Mouse (Mus musculus) forebrain, embryonic 14.5 days (tissue): ENCODE measurements at regions not wholly inside any gene's neighbourhood (a gene's known extent, or its start where the extent isn't known, plus 50 kb on each side); places are given as distances from the start of the nearest gene placed in this dataset.

Source experiments
- ATAC-seq: fragments of 200-750 bp; cut with Nextera tagmentation; 2 replicates; pipeline ENCODE4 v1.8.0; 2017; ENCODE audit warnings: mild to moderate bottlenecking, moderate library complexity
- DNase-seq: peaks from one replicate; pipeline ENCODE4 v3.0.0-alpha.2; 2015; ENCODE audit warnings: low spot score
- H3K27ac ChIP-seq: fragments of 300-500 bp; sonication (generic); 2 replicates; pipeline ENCODE4 v1.5.1; 2014; ENCODE audit warnings: low read depth, mild to moderate bottlenecking, control low read depth, low read length, moderate library complexity
- H3K27me3 ChIP-seq: fragments of 300-500 bp; sonication (generic); replicated peaks from 2 replicates; pipeline ENCODE4 v1.6.1; 2014; ENCODE audit warnings: low read length, control low read depth, mixed read lengths; ENCODE audit not compliant: control insufficient read depth, insufficient read depth
- H3K36me3 ChIP-seq: fragments of 300-500 bp; sonication (generic); 2 replicates; pipeline ENCODE4 v1.6.1; 2014; ENCODE audit warnings: low read length, control low read depth; ENCODE audit not compliant: control insufficient read depth, insufficient read depth
- H3K4me1 ChIP-seq: fragments of 300-500 bp; sonication (generic); 2 replicates; pipeline ENCODE4 v1.6.1; 2014; ENCODE audit warnings: antibody characterized with exemption, low read length, control low read depth; ENCODE audit not compliant: control insufficient read depth, insufficient read depth
- H3K4me2 ChIP-seq: fragments of 300-500 bp; sonication (generic); 2 replicates; pipeline ENCODE4 v1.6.1; 2014; ENCODE audit warnings: mild to moderate bottlenecking, control low read depth, low read length
- H3K4me3 ChIP-seq: fragments of 300-500 bp; sonication (generic); 2 replicates; pipeline ENCODE4 v1.5.1; 2014; ENCODE audit warnings: low read depth, low read length, control low read depth
- H3K9ac ChIP-seq: fragments of 300-500 bp; sonication (generic); 2 replicates; pipeline ENCODE4 v1.6.1; 2014; ENCODE audit warnings: mild to moderate bottlenecking, low read length, control low read depth, moderate library complexity
- H3K9me3 ChIP-seq: fragments of 300-500 bp; sonication (generic); replicated peaks from 2 replicates; pipeline ENCODE4 v1.6.1; 2016; ENCODE audit warnings: low read length, control low read depth, mixed read lengths; ENCODE audit not compliant: control insufficient read depth
- WGBS: fragments of 180-500 bp; shearing (Covaris S2); extraction: QIAGEN DNeasy Blood & Tissue Kit; methylation state at CpG from one replicate; pipeline ENCODE4 v1.1.7; 2014; 5-methylcytosine and 5-hydroxymethylcytosine counted together

- Histone ChIP-seq H3K27me3 (no peaks in the 10 kb centered on the region), H3K9me3 (no peaks in the 10 kb centered on the region), H3K27ac (no peak overlapping the region), H3K36me3 (no peaks in the 10 kb centered on the region), H3K9ac (no peak overlapping the region), H3K4me1 (no peaks in the 10 kb centered on the region), H3K4me3 (no peak overlapping the region), H3K4me2 (no peak overlapping the region)
- 66% methylated on average over 8 of the region's 8 CpGs for WGBS
- ATAC-seq (no peak), DNase-seq (peak; percentile 8)
These were observed 573.7 kb downstream of the Ccdc171 start for GRCm38 (mm10) chr4:84099071-84099470.

DNA sequence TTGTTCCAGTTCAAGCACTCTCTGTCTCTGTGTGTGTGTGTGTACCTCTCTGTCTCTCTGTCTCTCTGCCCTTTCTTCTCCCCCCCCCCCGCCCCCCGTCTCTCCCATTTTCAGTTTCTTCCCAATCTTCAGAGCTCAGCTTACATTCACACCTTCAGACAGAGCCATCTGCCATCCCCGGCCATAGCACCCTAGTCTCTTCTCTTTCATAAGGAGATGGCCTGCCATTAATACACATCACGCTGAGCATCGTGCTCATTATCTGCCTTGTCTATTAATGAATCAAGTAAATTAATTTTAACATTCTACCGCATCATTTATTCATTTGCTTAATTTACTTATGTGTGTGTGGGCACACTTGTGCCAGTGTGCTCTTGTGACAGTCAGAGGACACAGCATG, 573.2 kb downstream of the Bnc2 start:
- Histone ChIP-seq H3K9me3 (no peaks in the 10 kb centered on the region), H3K27ac (no peak overlapping the region), H3K4me1 (no peaks in the 10 kb centered on the region), H3K9ac (no peak overlapping the region), H3K36me3 (no peaks in the 10 kb centered on the region), H3K4me2 (no peak overlapping the region), H3K27me3 (no peaks in the 10 kb centered on the region), H3K4me3 (no peak overlapping the region)
- WGBS = 62% methylated on average over 6 of the region's 6 CpGs
- DNase-seq (peak; percentile 28), ATAC-seq (peak; percentile 57; the same call in 1 of the 2 replicates)

GRCm38 (mm10) chr4:84102736-84103135, 572.3 kb downstream of the Bnc2 start:
- Histone ChIP-seq H3K4me2 (no peak overlapping the region), H3K36me3 (no peaks in the 10 kb centered on the region), H3K4me3 (no peak overlapping the region), H3K27me3 (no peaks in the 10 kb centered on the region), H3K9ac (no peak overlapping the region), H3K4me1 (no peaks in the 10 kb centered on the region), H3K9me3 (no peaks in the 10 kb centered on the region), H3K27ac (no peak overlapping the region)
- 62% methylated on average over 11 of the region's 11 CpGs for WGBS
- DNase-seq = no peak
- ATAC-seq = no peak

DNA sequence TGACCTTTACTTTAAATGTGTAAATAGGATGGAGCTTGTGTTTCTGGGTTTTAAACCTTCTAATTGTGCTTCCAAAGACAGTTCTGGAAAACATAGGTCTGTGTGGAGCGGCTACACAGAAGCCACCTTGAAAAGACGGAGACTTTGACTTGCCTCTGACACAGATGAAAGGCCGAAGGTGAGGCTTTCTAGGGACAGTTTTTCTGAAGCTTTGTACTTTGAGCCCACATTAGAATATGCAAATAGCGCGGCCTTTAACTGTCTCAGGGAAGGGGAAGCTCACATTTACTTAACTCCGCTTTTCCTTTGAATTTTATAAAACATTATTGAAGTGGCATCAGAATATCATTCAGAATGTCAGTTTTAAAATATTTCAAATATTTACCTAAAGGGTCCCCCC, 566.5 kb downstream of the Bnc2 start:
- WGBS = 85% methylated on average over 6 of the region's 6 CpGs
- Histone ChIP-seq H3K4me1 (no peaks in the 10 kb centered on the region), H3K4me3 (no peak overlapping the region), H3K27me3 (no peaks in the 10 kb centered on the region), H3K9me3 (no peaks in the 10 kb centered on the region), H3K36me3 (no peaks in the 10 kb centered on the region), H3K4me2 (no peak overlapping the region), H3K27ac (no peak overlapping the region), H3K9ac (no peak overlapping the region)
- no peak for DNase-seq
- no peak for ATAC-seq

DNA sequence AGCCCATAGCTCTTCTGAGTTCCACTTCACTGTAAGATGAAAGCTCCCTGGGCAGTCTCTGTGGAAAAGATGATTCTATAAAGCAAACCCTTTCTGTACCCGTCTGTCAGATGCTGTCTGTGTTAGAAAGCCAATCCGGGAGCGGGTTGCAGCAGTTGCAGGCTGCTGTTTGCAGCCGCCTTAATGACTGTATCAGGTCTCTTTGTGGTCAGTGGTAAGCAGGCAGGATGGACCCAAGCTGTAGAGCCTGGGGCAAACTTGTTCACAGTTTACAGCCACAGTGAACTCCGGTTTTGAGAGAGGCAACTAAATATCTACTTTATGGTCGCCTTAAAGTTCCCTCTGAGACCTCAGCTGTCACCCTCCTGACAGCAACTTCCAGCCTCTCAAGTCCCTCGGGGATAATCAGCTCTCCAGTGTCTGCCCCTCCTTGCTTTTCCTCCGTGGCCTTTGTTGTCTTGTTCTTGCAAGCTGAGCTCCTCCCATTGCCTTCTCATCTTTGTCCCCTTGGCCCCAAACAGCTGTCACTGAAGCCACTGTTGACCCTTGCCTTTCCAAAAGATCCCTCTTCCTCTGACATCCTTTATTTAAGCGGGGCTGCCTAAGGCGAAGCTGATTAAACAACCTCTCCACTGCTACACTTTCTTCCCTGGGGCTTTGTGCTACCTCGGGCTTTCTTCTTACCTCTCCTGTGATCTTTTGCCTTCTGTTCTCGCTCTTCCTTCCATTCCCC, 565.1 kb downstream of the Bnc2 start:
- Histone ChIP-seq H3K9me3 (no peaks in the 10 kb centered on the region), H3K9ac (no peak overlapping the region), H3K27ac (no peak overlapping the region), H3K4me1 (no peaks in the 10 kb centered on the region), H3K4me3 (no peak overlapping the region), H3K27me3 (no peaks in the 10 kb centered on the region), H3K36me3 (no peaks in the 10 kb centered on the region), H3K4me2 (no peak overlapping the region)
- DNase-seq (no peak), ATAC-seq (peak; percentile 44; the same call in 1 of the 2 replicates)
- 15% methylated on average over 12 of the region's 12 CpGs for WGBS

DNA sequence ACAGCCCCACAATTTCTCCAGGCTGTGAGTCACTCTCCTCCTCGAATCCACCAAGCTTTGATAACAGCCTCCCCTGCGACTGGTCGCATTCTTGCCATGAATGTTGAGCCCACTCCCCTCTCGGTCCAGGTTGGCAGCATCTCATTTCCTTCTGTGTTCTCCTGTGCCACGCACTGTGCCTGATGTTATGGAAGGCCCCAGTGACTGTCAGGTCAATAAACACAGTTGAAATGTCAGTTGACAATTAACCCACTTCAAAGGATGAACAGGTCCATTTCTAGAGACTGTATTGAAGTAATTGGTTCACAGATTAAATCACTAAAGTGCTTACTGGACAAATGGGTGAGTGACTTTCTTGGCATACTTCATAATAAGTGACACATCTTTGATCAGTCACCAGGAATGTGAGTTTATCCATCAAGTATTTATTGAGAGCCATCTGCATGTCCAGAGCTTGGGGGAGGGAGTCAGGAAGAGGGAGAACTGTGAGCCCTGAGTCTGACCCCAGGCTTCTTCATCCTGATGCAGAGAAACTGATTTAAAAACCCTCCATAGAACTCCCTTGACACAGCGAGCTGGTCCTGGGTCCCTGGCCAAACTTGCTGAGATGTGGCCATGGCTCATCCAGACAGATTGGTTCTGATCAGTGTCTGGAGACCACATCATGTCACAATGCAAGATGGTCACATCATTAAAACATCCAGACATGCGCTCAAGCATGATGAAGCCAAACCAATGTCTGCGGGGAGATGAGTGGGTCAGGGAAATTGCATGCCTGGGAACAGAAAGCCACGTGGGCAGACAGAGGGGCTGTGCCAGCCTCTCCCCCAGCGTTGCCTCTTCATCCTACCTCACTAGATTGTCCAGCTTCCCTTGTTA, 560.7 kb downstream of the Bnc2 start:
- Histone ChIP-seq H3K36me3 (no peaks in the 10 kb centered on the region), H3K27ac (no peak overlapping the region), H3K27me3 (no peaks in the 10 kb centered on the region), H3K9me3 (no peaks in the 10 kb centered on the region), H3K4me1 (no peaks in the 10 kb centered on the region), H3K9ac (no peak overlapping the region), H3K4me2 (no peak overlapping the region), H3K4me3 (no peak overlapping the region)
- WGBS = 85% methylated on average over 10 of the region's 10 CpGs
- no peak for ATAC-seq
- no peak for DNase-seq

GRCm38 (mm10) chr4:84118284-84118919, 556.7 kb downstream of the Bnc2 start:
- H3K36me3 ChIP-seq = no peaks in the 10 kb centered on the region
- H3K27ac ChIP-seq = no peak overlapping the region
- DNase-seq (no peak), ATAC-seq (no peak)
- H3K9me3 ChIP-seq = no peaks in the 10 kb centered on the region
- no peaks in the 10 kb centered on the region for H3K27me3 ChIP-seq
- no peak overlapping the region for H3K4me3 ChIP-seq
- no peaks in the 10 kb centered on the region for H3K4me1 ChIP-seq
- 98% methylated on average over 2 of the region's 2 CpGs for WGBS
- no peak overlapping the region for H3K9ac ChIP-seq
- H3K4me2 ChIP-seq = no peak overlapping the region

DNA sequence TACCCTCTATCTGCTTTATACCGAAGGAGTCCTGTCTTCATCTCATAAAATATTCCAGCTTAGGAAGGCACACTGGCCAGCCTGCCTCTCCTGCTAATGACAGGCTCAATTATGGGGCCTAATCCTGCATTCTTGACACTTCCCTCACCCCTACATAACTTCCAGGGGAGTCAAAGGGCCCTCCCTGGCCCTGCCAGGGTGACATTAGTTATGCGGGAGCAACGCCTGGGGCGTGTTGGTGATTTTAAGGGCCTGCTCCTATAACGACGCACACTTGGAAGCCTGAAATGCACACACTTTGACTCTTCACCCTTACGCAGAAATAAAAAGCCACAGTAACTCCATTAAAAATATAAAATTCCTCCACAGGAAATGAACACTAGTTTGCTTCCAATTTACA, 555.5 kb downstream of the Bnc2 start:
- H3K36me3 ChIP-seq = no peaks in the 10 kb centered on the region
- no peak overlapping the region for H3K4me2 ChIP-seq
- H3K4me1 ChIP-seq = no peaks in the 10 kb centered on the region
- no peaks in the 10 kb centered on the region for H3K27me3 ChIP-seq
- DNase-seq (no peak), ATAC-seq (no peak)
- H3K27ac ChIP-seq = no peak overlapping the region
- H3K9me3 ChIP-seq = no peaks in the 10 kb centered on the region
- H3K9ac ChIP-seq = no peak overlapping the region
- WGBS = 30% methylated on average over 7 of the region's 7 CpGs
- H3K4me3 ChIP-seq = no peak overlapping the region
